Mouse (Mus musculus) kidney, postnatal 4 days (tissue): ENCODE data around the gene Apol9b.
A peak's percentile ranks its signal among the peaks of the same experiment; 100 is the strongest.

Experiments used
- DNase-seq, 2 experiments: peaks; one replicate each; pipeline ENCODE4 v3.0.0; 2021; ENCODE audit warnings: mixed read lengths in 2 of 2

Gene Apol9b

GRCm38 (mm10) chr15:77782449-77783014, 53.7 kb downstream of the Apol9b start:
- DNase-seq = peak; percentile 54 to 59

- DNase-seq = peak; percentile 56 to 71
Measured at GRCm38 (mm10) chr15:77784039-77784824, 55.4 kb downstream of the Apol9b start.

- no peak for DNase-seq
Measured at GRCm38 (mm10) chr15:77785807-77786206, 57.0 kb downstream of the Apol9b start.
